Mouse (Mus musculus): Measurements from ENCODE around the gene Ssh2. TPM values are rescaled to one million over a fixed set of nuclear protein-coding genes. Genes with fewer than 3 reads are reported as not detected.
A peak's percentile ranks its signal among the peaks of the same experiment; 100 is the strongest.

Gene Ssh2
- polyA plus RNA-seq, 1 experiment from 2014 or later = 14.3 TPM

- H3K4me3 ChIP-seq = no peak overlapping the region
- no peaks in the 10 kb centered on the region for H3K27me3 ChIP-seq (replicated peaks)
- no peaks in the 10 kb centered on the region for H3K9me3 ChIP-seq
- WGBS = 95% methylated on average over 4 of the region's 4 CpGs
- no peak overlapping the region for H3K9ac ChIP-seq
- peaks cover 23% of the 10 kb centered on the region for H3K4me1 ChIP-seq
- no peak overlapping the region for H3K27ac ChIP-seq
- H3K36me3 ChIP-seq = peaks cover 81% of the 10 kb centered on the region
- H3K4me2 ChIP-seq (replicated peaks) = no peak overlapping the region
- no peak for ATAC-seq (ENCODE audit: low FRiP score, low read depth)
Observed at GRCm38 (mm10) chr11:77501971-77502370, 285.9 kb downstream of the Ssh2 start.

DNA sequence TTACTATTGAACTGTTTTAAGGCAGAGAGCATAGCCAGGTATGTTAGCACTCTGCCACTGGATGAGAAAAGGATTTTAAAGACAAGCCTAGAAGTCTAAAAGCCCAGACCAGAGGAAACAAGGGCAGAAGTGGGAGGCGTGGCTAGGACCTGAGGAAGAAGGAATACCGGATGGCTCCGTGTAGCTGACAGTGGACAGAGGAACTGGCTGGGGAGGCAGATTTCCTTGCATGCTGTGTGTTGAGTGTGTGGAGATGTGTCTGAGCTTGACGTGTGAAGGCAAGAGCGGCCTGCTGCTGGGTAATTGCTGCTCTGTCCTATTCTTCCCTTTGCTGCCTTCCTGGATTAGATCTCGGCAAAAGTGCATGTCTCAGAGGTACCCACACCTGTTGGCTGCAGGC lies 286.4 kb downstream of the Ssh2 start:
- no peak for ATAC-seq (ENCODE audit: low FRiP score, low read depth)
- Histone ChIP-seq H3K9me3 (no peaks in the 10 kb centered on the region), H3K4me1 (peaks cover 19% of the 10 kb centered on the region), H3K27ac (no peak overlapping the region), H3K36me3 (peaks cover 86% of the 10 kb centered on the region), H3K27me3 (replicated peaks) (no peaks in the 10 kb centered on the region), H3K4me3 (no peak overlapping the region), H3K9ac (no peak overlapping the region), H3K4me2 (replicated peaks) (no peak overlapping the region)
- 84% methylated on average over 6 of the region's 6 CpGs for WGBS

GRCm38 (mm10) chr11:77503511-77503910 lies 287.4 kb downstream of the Ssh2 start:
- 68% methylated on average over 3 of the region's 3 CpGs for WGBS
- no peak overlapping the region for H3K4me2 ChIP-seq (replicated peaks)
- H3K4me3 ChIP-seq = no peak overlapping the region
- no peak overlapping the region for H3K9ac ChIP-seq
- peaks cover 89% of the 10 kb centered on the region for H3K36me3 ChIP-seq
- ATAC-seq (ENCODE audit: low FRiP score, low read depth) = no peak
- no peaks in the 10 kb centered on the region for H3K27me3 ChIP-seq (replicated peaks)
- H3K27ac ChIP-seq = no peak overlapping the region
- peaks cover 17% of the 10 kb centered on the region for H3K4me1 ChIP-seq
- H3K9me3 ChIP-seq = no peaks in the 10 kb centered on the region

GRCm38 (mm10) chr11:77504377-77504776 lies 288.3 kb downstream of the Ssh2 start:
- Histone ChIP-seq H3K4me3 (no peak overlapping the region), H3K4me2 (replicated peaks) (no peak overlapping the region), H3K27me3 (replicated peaks) (no peaks in the 10 kb centered on the region), H3K4me1 (peaks cover 18% of the 10 kb centered on the region), H3K9me3 (no peaks in the 10 kb centered on the region), H3K9ac (no peak overlapping the region), H3K27ac (no peak overlapping the region), H3K36me3 (peaks cover 82% of the 10 kb centered on the region)
- WGBS = 94% methylated on average over 19 of the region's 19 CpGs
- no peak for ATAC-seq (ENCODE audit: low FRiP score, low read depth)

DNA sequence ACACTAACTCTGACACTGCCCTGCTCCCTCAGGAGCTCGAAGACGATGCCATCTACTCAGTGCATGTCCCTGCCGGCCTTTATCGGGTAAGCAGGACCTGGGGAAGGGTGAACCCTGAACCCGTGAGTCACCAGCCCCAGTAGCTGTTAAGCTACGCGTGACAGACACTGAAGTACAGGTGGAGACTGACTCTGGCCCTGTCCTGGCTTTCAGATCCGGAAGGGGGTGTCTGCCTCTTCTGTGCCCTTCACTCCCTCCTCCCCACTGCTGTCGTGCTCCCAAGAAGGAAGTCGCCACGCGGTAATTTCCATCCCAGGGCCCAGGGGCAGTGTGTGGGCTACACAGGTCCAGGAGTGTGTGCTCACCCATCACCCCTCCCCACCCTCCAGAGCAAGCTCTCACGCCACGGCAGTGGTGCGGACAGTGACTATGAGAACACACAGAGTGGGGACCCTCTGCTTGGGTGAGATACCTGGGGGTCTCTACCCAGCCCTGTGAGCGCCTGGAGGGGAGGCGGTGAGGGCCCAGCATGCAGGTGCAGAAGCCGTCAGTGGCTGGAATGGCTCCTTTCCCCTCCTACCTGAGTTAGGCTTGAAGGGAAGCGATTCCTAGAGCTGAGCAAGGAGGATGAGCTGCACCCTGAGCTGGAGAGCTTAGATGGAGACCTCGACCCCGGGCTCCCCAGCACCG lies 289.3 kb downstream of the Ssh2 start:
- ATAC-seq (ENCODE audit: low FRiP score, low read depth) = no peak
- Histone ChIP-seq H3K36me3 (peaks cover 75% of the 10 kb centered on the region), H3K9ac (no peak overlapping the region), H3K4me2 (replicated peaks) (no peak overlapping the region), H3K4me1 (peaks cover 15% of the 10 kb centered on the region), H3K4me3 (no peak overlapping the region), H3K27me3 (replicated peaks) (no peaks in the 10 kb centered on the region), H3K9me3 (no peaks in the 10 kb centered on the region), H3K27ac (no peak overlapping the region)
- WGBS = 92% methylated on average over 22 of the region's 22 CpGs

GRCm38 (mm10) chr11:77506273-77506672 lies 290.2 kb downstream of the Ssh2 start:
- Histone ChIP-seq H3K4me2 (replicated peaks) (no peak overlapping the region), H3K36me3 (peaks cover 66% of the 10 kb centered on the region), H3K4me3 (no peak overlapping the region), H3K9me3 (no peaks in the 10 kb centered on the region), H3K9ac (no peak overlapping the region), H3K27ac (no peak overlapping the region), H3K4me1 (peaks cover 7% of the 10 kb centered on the region), H3K27me3 (replicated peaks) (no peaks in the 10 kb centered on the region)
- WGBS = 87% methylated on average over 14 of the region's 14 CpGs
- ATAC-seq (ENCODE audit: low FRiP score, low read depth) = no peak

GRCm38 (mm10) chr11:77506941-77507340 lies 290.9 kb downstream of the Ssh2 start:
- WGBS = 88% methylated on average over 6 of the region's 6 CpGs
- H3K36me3 ChIP-seq = peaks cover 61% of the 10 kb centered on the region
- no peak for ATAC-seq (ENCODE audit: low FRiP score, low read depth)
- H3K4me1 ChIP-seq = peaks cover 7% of the 10 kb centered on the region
- H3K27me3 ChIP-seq (replicated peaks) = no peaks in the 10 kb centered on the region
- H3K4me2 ChIP-seq (replicated peaks) = no peak overlapping the region
- H3K9ac ChIP-seq = no peak overlapping the region
- H3K27ac ChIP-seq = no peak overlapping the region
- no peak overlapping the region for H3K4me3 ChIP-seq
- no peaks in the 10 kb centered on the region for H3K9me3 ChIP-seq

- ATAC-seq (ENCODE audit: low FRiP score, low read depth) = no peak
Observed at GRCm38 (mm10) chr11:77507426-77507825, 291.3 kb downstream of the Ssh2 start.

GRCm38 (mm10) chr11:77508068-77509021 lies 292.3 kb downstream of the Ssh2 start:
- Histone ChIP-seq H3K4me1 (peaks cover 14% of the 10 kb centered on the region), H3K4me3 (peak overlapping the region; percentile 24; the same call in 1 of the 2 replicates), H3K27me3 (replicated peaks) (no peaks in the 10 kb centered on the region), H3K36me3 (peaks cover 48% of the 10 kb centered on the region), H3K9ac (peak overlapping the region; percentile 48), H3K27ac (no peak overlapping the region), H3K4me2 (replicated peaks) (peak overlapping the region; percentile 62), H3K9me3 (no peaks in the 10 kb centered on the region)
- peak; percentile 49; the same call in 1 of the 2 replicates for ATAC-seq (ENCODE audit: low FRiP score, low read depth)
- 19% methylated on average over 49 of the region's 49 CpGs for WGBS

More at GRCm38 (mm10) chr11:77507426-77507825, 291.3 kb downstream of the Ssh2 start:
- Histone ChIP-seq H3K9ac (no peak overlapping the region), H3K4me2 (replicated peaks) (no peak overlapping the region), H3K27ac (no peak overlapping the region), H3K4me3 (no peak overlapping the region), H3K27me3 (replicated peaks) (no peaks in the 10 kb centered on the region), H3K4me1 (peaks cover 10% of the 10 kb centered on the region), H3K36me3 (peaks cover 57% of the 10 kb centered on the region), H3K9me3 (no peaks in the 10 kb centered on the region)
- 75% methylated on average over 4 of the region's 4 CpGs for WGBS

Other genes with a start within 250 kb of the Ssh2 start
- 0.49 and 0.89 TPM in 2 replicates for gene Slc6a4, start 217.7 kb upstream of the Ssh2 start, polyA plus RNA-seq (2016; fragmentation: Nextera tagmentation; extraction: Ambion mirVana)
- gene Nsrp1, start 137.9 kb upstream of the Ssh2 start, polyA plus RNA-seq (2016; fragmentation: Nextera tagmentation; extraction: Ambion mirVana) = 60.4 and 66.0 TPM in 2 replicates
- gene Efcab5, start 27.3 kb upstream of the Ssh2 start, polyA plus RNA-seq (2016; fragmentation: Nextera tagmentation; extraction: Ambion mirVana) = 0.36 and 0.62 TPM in 2 replicates
- 0.15 TPM in 2 replicates for gene Coro6, start 246.1 kb downstream of the Ssh2 start, polyA plus RNA-seq (2016; fragmentation: Nextera tagmentation; extraction: Ambion mirVana)